Mouse (Mus musculus) lung, postnatal 14 days (tissue): Measurements from ENCODE around the gene Ikzf5.
"Not testable (repeated sequence)": the region's sequence is repeated elsewhere in the genome, so short reads cannot be mapped to it uniquely, and the experiment has no call there.

Experiments used
- DNase-seq: peaks from one replicate; pipeline ENCODE4 v3.0.0; 2021

Gene Ikzf5

DNA sequence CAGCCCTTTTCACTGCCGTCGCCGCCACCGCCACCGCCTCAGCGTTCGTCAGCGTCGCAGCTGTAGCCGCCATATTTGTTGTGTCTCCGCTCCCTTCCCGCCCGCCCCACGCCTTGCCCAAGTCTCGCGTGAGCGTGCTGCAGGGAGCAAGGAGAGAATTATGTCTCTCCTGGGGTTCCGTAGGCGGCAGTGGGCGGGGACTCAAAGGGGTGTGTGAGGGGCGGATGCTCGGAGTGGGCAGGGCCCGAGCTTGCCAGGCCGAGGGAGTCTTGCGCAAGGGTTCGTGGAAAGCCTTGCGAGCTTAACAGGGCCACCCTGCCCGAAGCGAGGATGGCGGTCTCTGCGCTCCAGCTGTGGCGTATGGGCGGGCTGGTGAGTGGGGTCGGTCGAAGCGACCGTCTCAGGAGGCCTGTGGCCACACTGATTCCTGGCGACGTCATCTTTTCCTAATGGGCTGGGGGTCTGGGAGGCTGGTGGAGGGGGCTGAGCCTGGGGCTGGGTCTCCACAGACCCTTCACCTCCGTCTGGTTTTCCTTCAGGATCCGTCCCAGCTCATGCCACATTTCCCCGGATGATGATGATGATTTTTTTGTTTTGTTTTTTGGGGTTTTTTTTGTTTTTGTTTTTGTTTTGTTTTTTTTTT, at the start of gene Ikzf5, which contains the start of gene Acadsb:
TSS of gene Ikzf5 (minus strand) at position 106 of the 643 bp plus-strand sequence.
TSS of gene Acadsb (plus strand) at position 186 of the 643 bp plus-strand sequence.
- peak; percentile 100 for DNase-seq

DNA sequence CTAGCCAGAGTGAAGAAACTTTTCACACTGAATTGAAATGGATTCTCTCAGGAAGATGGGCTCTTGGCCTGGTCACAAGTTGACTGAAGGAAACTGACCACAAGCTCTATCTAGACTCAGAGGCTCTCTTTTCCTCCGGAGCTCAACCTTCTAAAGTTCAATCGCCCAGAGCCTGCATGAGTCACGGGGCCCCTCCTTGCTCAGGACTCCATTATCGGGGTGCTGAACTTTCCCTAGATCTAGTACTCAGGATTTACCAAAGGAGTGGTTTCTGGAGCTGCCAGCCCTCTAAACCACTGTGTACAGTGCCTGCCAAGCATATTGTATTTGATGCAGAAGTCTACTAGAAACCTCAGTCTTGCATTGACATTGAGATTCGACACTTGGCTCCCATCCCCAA, 46.4 kb upstream of the Ikzf5 start:
- no peak for DNase-seq

DNA sequence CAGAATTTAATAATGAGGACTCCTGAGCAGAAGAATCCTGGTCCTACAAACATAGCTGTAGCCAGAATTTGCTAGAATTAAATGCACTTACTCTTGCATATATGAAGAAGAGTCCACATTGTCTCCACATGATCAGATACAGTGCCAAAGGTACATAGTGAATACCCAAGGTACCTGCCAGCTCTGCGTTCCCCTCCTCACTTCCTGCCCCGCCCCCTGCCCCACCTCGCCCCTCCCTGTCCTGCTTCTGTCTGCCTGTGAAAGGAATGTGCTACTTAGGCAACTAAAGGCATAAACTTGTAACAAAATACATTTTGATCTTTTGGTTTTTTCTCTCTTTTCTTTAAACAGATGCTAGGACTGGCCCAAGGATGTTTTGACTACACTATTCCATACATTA, 26.7 kb upstream of the Ikzf5 start:
- DNase-seq = no peak

DNA sequence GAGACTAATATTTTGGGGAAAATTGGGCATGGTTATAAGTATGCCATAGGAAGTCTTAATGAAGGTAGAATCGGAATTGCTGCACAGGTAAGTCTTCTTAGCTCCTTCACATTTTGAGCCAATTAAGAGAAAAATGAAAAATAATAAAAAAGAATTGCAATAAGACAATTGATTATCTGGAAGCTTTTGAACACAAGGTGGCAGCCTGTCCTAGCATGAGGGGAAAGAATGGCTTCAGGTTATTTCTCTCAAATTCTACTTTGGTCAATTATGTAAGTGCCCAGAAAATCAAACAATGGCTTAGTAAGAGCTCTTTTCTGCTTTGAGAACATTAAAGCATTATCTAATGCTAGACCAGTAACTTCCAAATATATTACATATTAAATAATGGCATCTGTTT, 24.0 kb upstream of the Ikzf5 start:
- DNase-seq = no peak

DNA sequence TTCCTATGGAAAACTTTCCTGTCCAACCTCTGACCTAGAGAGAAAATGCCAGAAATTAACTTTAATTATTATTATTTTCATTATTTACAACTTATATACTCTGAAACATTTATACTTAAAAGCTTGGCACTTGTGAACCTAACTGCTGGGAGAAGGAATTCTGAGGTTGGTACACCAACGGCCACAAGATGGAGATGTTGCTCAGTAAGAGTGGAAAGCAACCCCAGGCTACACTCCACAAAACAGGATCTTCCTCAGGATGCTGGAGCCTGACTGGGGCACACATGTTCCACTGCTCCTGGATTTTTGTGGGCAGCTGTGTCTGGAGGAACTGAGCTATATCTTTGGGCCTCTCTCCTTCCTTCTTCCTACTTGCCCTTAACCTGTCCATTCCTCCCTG, 21.9 kb upstream of the Ikzf5 start:
- DNase-seq = peak; percentile 18

DNA sequence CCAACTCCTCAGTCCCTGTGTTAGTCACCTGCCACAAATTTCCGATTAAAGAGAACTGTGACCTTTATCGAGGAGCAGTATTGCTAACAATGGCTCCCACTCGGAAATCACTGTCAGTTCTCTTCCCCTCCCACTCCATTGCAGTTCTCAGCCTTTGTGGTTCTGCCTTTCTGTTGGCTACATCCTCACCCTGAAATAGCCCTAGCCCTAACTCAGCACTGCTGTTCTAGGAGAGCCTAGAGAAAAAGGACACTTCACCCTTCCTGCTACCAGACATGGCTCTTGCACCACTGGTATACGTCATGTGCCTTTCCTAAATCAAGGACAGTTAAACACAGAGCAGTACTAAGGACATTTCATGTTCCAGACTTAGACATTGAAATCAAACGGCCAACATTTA, 17.0 kb upstream of the Ikzf5 start:
- no peak for DNase-seq

DNA sequence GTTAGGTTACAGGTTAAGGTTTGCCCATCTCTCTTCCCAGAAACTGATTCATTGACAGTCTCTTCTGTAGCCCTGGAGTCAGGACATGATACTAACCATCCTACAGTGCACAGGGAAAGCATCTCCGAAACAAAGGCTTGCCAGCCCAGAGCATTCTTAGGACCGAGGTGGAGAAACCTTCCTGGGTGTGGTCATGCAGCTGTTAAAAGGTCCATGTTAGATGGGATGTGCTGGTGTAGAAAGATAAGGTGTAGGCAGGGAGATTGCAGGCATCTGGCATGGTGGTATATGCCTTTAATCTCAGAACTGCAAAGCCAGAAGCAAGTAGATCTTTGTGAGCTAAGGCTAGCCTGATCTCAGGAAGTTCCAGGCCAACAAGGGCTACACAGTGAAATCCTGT, 14.6 kb upstream of the Ikzf5 start:
- DNase-seq = no peak

DNA sequence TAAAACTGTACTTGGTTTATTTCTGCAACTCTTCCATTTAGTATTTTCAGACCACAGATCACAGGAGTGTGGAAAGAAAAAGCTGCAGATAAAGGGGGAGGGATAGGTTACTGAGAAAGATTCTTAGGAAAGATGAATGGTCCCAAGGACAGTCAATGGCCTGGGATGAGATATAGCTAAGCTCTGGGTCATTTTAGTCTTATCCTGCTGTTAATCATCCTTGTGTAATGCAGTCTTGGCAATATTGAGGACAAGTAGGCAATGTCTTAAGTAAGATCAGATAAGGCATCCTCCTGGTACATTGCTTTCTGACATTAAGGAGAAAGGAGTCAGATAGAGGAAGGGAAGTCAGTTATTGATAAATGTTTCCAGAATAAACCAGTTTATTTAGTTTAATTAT, 7.3 kb upstream of the Ikzf5 start:
- no peak for DNase-seq

DNA sequence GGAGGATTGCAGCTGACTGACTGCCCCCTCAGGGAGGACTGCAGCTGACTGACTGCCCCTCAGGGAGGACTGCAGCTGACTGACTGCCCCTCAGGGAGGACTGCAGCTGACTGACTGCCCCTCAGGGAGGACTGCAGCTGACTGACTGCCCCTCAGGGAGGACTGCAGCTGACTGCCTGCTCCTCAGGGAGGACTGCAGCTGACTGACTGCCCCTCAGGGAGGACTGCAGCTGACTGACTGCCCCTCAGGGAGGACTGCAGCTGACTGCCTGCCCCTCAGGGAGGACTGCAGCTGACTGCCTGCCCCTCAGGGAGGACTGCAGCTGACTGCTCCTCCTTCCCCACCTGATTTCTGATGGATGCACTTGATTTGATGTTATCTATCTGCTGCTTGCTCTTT, 6.4 kb upstream of the Ikzf5 start:
- not testable (repeated sequence) for DNase-seq

DNA sequence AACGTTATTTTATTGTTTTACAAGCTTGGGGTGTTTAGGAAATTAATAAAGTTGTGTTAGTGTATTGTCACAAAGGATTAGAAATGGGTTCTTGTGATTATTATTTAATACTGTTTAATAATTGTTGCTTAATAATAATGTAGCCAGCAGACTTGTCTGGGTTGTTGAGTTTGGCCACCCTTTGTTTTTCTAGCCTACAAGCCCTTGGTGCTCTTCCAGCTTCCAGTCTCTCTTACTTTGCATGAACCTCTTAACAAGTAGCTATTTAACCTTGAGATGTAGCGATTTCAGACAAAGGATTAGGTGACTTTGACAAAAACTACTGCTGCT, 1.6 kb upstream of the Ikzf5 start:
- no peak for DNase-seq

DNA sequence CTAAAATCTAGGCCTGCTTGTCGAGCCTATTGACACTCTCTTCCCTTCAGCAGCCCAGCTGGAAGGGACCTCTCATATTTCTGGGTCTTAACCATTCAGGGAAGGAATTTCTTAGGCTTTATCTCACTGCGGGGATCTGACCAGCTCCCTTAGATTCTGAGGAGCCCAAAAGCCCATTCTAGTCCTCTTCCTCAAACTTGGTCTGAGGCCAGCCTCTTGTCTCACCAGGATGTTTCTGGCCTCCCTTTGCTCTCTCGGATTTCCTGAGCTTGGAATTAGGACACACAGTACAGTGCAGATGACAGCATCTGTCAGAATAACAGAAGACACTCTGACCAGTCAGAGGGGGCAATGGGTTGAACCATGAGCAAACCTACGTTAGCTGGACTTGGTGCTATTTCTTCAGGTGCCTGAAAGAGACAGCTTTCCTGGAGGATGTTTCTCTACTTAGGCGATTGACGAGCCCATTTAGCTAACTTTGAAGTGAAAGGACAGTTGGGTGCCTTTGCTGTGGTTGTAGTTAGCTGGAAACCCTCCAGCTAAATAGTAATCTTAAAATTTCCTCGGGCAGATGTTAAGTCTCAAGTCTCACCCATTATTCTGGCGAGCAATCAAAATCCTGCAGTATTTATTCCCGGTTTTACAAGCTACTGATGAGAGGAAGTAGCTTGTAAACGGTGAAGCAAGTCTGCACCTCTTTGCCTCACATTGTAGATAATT, 1.1 kb upstream of the Ikzf5 start:
- DNase-seq = peak; percentile 58

DNA sequence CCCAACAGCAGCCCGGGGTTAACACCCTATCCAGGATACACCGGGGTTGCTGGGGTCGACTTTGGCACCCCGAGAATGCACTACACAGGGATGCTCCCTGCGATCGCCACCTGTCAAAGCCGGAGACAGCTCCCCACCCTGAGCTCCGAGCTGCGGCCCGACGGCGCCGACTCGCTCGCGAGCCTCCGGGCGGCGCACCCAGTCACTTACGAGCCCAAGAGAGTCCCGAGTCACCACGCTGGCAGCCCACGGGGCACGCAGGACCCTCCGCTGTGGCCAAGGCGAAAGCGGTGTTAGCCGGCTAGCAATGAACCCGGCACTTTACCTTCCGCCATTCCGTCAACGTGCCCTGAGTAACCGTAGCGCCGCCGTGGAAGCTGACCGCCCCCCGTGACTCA, 334 bp downstream of the Ikzf5 start:
- no peak for DNase-seq

DNA sequence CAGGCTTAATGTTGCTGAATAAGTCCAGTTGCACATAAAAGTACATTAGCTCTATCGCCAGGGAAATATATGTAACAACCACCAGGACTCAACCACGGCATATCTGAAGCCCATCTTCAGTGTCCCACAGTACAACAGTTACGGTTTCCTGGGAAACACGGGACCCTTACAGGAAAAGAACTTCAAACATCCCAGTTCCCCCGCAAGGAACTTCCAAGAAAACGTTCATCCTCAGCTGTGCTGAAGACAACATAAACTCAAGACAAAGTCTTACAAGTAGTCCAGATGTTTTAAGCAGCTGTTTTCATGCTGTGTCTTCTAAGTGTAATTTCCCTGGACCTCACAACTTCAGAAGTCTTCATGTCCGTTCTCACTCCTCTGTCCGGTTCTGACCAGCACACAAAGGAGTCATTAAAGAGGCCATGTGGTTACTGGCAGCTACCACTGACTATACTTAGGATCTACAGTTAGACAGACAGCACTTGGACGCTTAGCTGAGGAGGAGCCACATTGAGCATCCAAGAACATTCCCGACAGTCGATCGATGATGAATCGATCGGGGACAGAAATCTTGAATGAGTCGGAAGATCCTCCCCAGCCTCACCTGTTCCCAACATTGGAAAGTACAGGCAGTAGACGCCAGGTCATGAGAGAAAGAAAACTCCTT, 867 bp downstream of the Ikzf5 start:
- DNase-seq = peak; percentile 4

DNA sequence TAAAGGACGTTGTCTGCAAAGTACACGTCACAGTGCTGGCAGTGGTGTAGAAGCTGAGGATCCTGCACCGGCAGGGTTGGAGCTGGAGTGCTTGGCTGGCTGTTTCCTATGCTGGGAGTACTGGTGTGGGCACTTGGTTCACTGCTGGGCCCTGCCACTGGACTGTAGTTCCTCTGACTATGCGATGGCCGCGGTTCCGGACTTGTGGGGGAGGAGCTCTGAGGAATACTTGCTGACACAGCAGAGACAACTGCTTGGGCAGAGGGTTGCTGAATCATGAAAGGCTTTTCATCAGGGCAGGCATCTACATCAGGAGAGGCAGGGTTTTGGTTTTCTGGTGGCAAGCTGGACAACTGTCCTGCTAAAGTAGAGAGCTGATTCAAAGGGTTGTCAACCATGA, 18.6 kb downstream of the Ikzf5 start:
- DNase-seq = not testable (repeated sequence)

DNA sequence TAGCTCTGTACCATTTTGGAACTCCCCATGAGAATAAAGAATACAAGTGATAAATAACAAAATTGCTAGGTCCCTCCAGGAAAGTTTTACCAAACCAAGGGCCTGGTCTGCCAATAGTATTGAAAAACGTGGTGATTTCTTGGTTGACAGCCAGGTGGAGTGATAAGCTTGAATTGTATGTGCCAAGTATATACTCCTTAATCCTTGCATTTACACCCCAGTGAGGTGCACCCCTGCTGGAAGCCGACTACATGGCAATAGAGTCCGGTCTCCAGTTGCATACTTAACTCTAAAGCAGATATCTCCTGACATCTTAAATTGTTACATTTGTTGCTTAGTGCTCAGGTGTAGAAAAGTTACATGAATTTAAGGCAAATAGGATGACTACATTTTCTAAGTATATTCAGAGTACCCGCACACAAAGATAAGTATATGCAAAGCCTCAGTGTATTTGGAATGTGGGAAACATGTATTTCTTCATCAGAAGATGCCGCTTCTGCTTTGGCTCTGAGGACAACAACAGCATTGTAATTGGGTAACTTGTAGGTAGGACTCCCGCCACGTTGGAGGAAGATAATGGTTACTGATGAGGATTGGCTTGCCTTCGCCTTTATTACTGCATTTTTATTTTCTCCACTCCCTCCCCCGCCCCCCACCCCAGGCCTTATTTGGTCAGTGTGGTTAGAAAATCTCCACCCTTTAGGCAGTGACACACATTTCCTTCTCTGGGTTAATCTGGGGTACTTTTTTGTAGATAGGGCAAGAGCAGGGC, 38.3 kb downstream of the Ikzf5 start:
- no peak for DNase-seq

DNA sequence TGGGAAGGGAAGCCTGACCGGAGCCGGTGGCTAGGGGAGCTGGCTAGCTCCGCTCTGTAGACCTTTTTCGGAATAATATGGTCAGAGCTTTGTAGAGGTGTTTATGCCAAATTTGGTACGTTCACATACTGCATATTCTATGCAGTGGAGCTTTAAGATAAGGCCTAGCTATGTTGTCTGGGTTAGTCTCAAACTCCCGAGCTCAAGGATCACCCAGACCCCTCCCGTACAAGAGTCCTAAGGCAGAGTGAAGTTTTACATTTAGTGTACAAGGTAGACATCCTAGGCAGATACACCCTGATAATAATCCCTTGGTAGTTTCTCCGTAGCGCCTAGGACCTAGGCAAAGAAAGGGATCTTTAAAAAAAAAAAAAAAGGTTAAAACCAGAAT, 38.9 kb downstream of the Ikzf5 start:
- no peak for DNase-seq

DNA sequence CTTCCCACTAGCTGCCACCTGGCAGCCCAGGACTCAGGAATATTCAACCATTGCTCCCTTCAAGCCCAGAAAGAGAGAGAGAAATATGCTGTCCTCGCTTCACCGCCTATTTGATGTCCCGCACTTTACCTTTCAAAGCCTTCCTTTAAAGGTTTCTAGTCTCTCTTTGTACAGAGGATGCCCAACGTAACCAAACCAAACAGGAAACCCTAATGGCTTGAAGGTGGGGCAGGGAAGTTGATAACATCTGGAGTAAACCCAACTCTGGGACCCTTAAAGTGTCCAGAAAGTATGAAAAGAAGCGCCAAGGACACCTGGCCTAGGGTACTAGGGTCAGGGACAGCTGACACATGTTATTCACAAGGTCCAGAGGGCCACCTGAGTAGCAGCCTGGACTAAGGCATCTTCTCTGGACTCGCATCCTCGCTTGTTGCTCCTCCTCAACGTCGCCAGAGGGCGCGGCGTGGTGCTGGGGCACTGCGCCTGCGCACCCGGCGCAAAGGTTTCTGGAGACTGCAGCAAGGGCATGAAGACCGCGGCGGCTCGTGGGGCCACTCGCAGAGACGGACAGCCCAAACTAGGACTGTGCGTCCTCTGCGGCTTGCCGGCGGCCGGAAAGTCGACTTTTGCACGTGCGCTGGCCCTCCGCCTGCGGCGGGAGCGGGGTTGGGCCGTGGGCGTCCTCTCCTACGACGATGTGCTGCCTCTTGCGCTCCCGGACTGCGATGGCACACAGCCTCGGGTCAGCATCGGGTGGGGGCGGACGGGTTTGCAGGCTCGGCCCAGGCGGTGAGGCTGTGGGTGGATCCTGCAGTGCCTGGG, 39.5 kb downstream of the Ikzf5 start, which contains the start of gene Pstk:
TSS of gene Pstk (plus strand) at position 494 of the 822 bp plus-strand sequence.
- peak; percentile 87 for DNase-seq

DNA sequence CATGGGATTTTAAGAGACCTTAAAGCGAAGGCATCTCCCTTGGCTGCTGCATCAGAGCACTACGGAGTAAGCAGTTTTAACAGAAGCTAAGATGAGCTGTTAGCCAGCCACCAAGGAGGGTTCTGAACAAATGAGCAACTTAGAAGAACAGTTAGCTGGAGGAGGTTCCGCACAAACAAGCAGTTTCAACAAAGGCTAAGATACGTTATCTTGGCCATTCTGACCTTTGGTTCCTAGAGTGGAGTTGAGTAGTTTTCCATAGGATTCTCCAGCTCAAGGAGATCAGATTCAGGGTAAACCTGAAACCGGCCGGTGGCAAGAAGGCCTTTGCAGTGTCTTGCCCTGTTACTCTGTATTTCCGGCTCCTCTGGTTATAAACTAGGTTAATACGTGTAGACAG, 46.2 kb downstream of the Ikzf5 start:
- DNase-seq = no peak

DNA sequence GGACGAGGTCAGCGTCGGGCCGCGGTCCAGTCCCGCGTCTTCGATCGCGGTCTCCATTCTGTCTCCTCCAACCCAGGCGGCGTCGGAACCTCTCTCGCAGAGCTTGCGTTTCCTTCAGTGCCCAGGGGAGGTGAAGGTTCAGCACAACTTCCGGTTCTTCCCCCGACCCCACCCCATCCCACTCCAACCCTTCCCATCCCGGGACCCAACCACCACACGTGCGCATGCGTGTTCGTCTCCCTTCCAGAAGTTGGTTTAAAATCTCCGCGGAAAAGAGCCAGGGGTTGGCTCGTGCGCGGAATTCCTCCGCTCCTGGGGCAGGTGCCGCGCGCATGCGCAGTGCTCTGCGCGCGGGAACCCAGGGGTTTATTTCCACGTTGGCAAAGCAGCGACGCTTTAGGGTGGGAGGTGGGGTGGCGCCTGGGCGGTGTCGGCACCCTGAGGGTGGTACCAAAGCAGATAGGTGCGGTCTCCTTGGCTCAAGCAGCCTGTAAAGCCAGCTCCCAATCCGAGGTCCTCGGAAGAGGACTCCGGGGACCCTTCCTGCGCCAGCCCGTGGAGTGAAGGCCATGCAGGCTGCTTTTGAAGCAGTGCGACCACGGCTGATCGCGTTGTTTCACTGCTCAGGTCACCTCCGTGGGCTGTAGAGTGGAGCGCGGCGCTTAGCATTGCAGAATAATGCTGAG, 47.6 kb downstream of the Ikzf5 start, which contains the start of gene 2310057M21Rik:
TSS of gene 2310057M21Rik (minus strand) at position 145 of the 686 bp plus-strand sequence.
- peak; percentile 95 for DNase-seq

DNA sequence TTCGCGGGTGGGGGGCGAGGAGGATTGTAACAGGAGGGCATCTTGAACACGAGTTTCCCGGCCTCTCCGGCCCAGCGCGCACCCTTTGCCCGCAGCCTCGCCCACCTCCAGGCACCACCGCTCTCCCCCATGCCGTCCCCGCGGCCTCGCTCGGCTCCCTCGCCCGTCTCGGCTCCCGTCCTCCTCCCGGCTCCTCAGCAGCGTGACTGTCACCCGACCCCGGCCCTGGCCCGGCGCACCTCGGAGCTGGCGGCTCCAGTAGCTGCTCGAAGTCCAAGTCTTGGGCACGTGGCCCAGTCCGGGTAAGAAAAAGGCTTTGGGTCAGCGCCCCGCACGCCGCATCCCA, 48.1 kb downstream of the Ikzf5 start:
- no peak for DNase-seq

DNA sequence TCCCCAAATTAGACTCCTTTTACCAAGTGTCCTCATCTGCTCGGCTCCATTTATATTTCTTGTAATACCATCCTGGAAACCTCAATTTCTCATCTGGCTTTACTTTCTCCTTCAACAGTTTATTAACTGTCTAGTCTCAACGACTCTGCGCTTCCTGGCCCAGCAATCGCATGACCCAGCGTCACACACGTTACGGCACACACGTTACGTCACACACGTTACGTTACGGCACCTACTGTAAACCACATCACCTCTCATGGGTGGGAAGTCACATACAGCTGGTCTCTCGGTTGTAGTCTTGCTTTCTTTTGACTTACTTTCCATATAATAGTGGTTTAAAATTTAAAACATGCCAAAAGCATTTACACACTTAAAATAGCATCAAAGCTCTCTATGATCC, 54.2 kb downstream of the Ikzf5 start:
- DNase-seq = no peak
